Mouse (Mus musculus): ENCODE measurements around the gene Gm20716. TPM values are rescaled to one million over a fixed set of nuclear protein-coding genes. Genes with fewer than 3 reads are reported as not detected.
"Not testable (repeated sequence)": the region's sequence is repeated elsewhere in the genome, so short reads cannot be mapped to it uniquely, and the experiment has no call there.

Gm20716 gene
- polyA plus RNA-seq, 1 experiment from 2014 or later, result 26.7 TPM

- Histone ChIP-seq H3K27ac (ENCODE audit: low read depth, low read length) (no peak overlapping the region), H3K27me3 (replicated peaks; ENCODE audit: control insufficient read depth, insufficient read depth, low read length) (no peaks in the 10 kb centered on the region), H3K9me3 (replicated peaks; ENCODE audit: control insufficient read depth, low read length) (no peaks in the 10 kb centered on the region), H3K4me3 (ENCODE audit: low read depth, low read length) (no peak overlapping the region), H3K4me1 (ENCODE audit: control insufficient read depth, insufficient read depth, low read length) (peaks cover 7% of the 10 kb centered on the region; the same call in 1 of the 2 replicates), H3K9ac (ENCODE audit: low read length) (peak overlapping the region; percentile 50; the same call in 1 of the 2 replicates), H3K36me3 (ENCODE audit: control insufficient read depth, insufficient read depth, low read length) (no peaks in the 10 kb centered on the region), H3K4me2 (ENCODE audit: low read length) (peak overlapping the region; percentile 44)
- DNase-seq (ENCODE audit: low spot score) (no peak), ATAC-seq (peak; percentile 43)
- 4% methylated on average over 11 of the region's 11 CpGs for WGBS
These were observed 68.6 kb downstream of the Gm20716 start for GRCm38 (mm10) chr2:168161514-168161971.

DNA sequence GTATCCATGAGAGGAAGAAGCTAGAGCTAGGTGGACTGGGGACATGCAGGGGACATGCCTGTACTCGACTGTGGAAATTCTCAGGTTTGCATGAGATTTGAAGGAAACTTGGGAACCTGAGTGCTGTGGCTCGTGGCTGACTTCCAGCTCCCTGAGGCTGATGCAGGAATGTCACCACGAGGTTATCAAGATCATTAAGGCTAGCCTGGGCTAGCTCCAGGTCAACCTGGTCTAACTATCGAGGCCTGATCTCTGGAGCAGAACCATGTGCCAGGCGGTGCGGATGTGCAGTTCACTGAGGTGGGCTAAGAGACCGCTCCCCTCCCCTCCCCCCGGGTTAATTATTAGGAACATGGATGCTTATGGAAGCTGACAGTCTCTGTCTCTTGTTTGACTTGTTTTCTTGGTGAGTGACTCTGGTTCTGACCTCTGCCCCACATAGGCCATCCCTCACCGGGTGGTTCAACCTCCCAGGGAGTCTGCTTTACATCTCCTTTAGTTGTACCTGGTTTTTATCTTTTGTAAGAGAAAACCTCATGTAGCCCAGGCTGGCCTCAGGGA is 69.7 kb downstream of the Gm20716 start:
- WGBS, result 85% methylated on average over 9 of the region's 9 CpGs

GRCm38 (mm10) chr2:168158911-168159711 is 71.1 kb downstream of the Gm20716 start:
- H3K4me2 ChIP-seq (ENCODE audit: low read length), result peak overlapping the region; percentile 46
- H3K9me3 ChIP-seq (replicated peaks; ENCODE audit: control insufficient read depth, low read length), result no peaks in the 10 kb centered on the region
- H3K27ac ChIP-seq (ENCODE audit: low read depth, low read length), result peak overlapping the region; percentile 33; the same call in 1 of the 2 replicates
- ATAC-seq (no peak), DNase-seq (ENCODE audit: low spot score) (peak; percentile 55)
- WGBS, result 3% methylated on average over 23 of the region's 25 CpGs
- peak overlapping the region; percentile 8; the same call in 1 of the 2 replicates for H3K4me3 ChIP-seq (ENCODE audit: low read depth, low read length)
- H3K4me1 ChIP-seq (ENCODE audit: control insufficient read depth, insufficient read depth, low read length), result peaks cover 11% of the 10 kb centered on the region
- H3K9ac ChIP-seq (ENCODE audit: low read length), result peak overlapping the region; percentile 40; the same call in 1 of the 2 replicates
- H3K36me3 ChIP-seq (ENCODE audit: control insufficient read depth, insufficient read depth, low read length), result no peaks in the 10 kb centered on the region
- no peaks in the 10 kb centered on the region for H3K27me3 ChIP-seq (replicated peaks; ENCODE audit: control insufficient read depth, insufficient read depth, low read length)

More for the DNA sequence above, 69.7 kb downstream of the Gm20716 start:
- no peak overlapping the region for H3K4me2 ChIP-seq (ENCODE audit: low read length)
- no peak overlapping the region for H3K9ac ChIP-seq (ENCODE audit: low read length)
- no peak overlapping the region for H3K4me3 ChIP-seq (ENCODE audit: low read depth, low read length)
- no peak overlapping the region for H3K27ac ChIP-seq (ENCODE audit: low read depth, low read length)
- no peaks in the 10 kb centered on the region for H3K9me3 ChIP-seq (replicated peaks; ENCODE audit: control insufficient read depth, low read length)
- ATAC-seq (no peak), DNase-seq (ENCODE audit: low spot score) (no peak)
- H3K27me3 ChIP-seq (replicated peaks; ENCODE audit: control insufficient read depth, insufficient read depth, low read length), result no peaks in the 10 kb centered on the region
- H3K36me3 ChIP-seq (ENCODE audit: control insufficient read depth, insufficient read depth, low read length), result no peaks in the 10 kb centered on the region
- H3K4me1 ChIP-seq (ENCODE audit: control insufficient read depth, insufficient read depth, low read length), result peaks cover 7% of the 10 kb centered on the region; the same call in 1 of the 2 replicates

DNA sequence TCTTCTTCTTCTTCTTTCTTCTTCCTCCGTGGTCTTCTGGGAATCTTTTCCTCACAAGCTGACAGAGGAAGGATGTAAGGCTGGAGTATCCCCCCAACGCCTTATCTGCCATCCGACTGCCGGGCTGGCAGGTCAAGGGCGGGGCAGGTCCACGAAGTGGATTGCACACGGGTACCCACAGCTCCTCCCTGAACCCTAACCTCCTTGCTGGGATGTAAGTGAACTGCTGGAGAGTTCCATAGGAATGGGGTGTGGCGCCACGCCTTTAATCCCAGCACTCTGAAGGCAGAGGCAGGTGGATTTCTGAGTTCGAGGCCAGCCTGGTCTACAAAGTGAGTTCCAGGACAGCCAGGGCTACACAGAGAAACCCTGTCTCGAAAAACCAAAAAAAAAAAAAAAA is 72.2 kb downstream of the Gm20716 start:
- peaks cover 11% of the 10 kb centered on the region for H3K4me1 ChIP-seq (ENCODE audit: control insufficient read depth, insufficient read depth, low read length)
- H3K27me3 ChIP-seq (replicated peaks; ENCODE audit: control insufficient read depth, insufficient read depth, low read length); H3K4me2 ChIP-seq (ENCODE audit: low read length); H3K9me3 ChIP-seq (replicated peaks; ENCODE audit: control insufficient read depth, low read length); H3K4me3 ChIP-seq (ENCODE audit: low read depth, low read length); H3K27ac ChIP-seq (ENCODE audit: low read depth, low read length); H3K9ac ChIP-seq (ENCODE audit: low read length); ATAC-seq; H3K36me3 ChIP-seq (ENCODE audit: control insufficient read depth, insufficient read depth, low read length); DNase-seq (ENCODE audit: low spot score): not testable (repeated sequence)
- 71% methylated on average over 9 of the region's 11 CpGs for WGBS

- Histone ChIP-seq H3K36me3 (ENCODE audit: control insufficient read depth, insufficient read depth, low read length) (no peaks in the 10 kb centered on the region), H3K9ac (ENCODE audit: low read length) (no peak overlapping the region), H3K27ac (ENCODE audit: low read depth, low read length) (no peak overlapping the region), H3K4me3 (ENCODE audit: low read depth, low read length) (no peak overlapping the region), H3K4me2 (ENCODE audit: low read length) (no peak overlapping the region), H3K27me3 (replicated peaks; ENCODE audit: control insufficient read depth, insufficient read depth, low read length) (no peaks in the 10 kb centered on the region), H3K9me3 (replicated peaks; ENCODE audit: control insufficient read depth, low read length) (no peaks in the 10 kb centered on the region), H3K4me1 (ENCODE audit: control insufficient read depth, insufficient read depth, low read length) (peaks cover 8% of the 10 kb centered on the region)
- no peak for ATAC-seq
- 25% methylated on average over 14 of the region's 14 CpGs for WGBS
- DNase-seq (ENCODE audit: low spot score), result no peak
These were observed 73.8 kb downstream of the Gm20716 start for GRCm38 (mm10) chr2:168156361-168156760.

DNA sequence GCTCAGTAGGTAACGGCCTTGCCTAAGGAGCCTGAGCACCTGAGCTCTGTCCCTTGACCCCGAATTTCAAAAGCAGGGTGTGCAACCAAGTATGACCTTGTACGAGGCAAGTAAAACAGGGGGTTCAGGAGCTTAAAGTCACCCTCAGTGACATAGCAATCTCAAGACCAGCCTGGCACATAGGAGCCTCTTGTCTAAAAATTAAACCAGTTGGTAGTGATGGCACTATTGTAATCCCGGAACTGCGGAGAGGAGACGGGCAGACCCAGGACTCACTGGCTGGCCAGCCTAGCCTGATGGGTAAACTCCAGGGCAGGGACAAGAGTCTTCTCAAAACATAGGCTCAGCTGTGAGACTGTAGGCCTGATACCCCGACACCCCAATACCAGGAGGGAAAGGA is 74.5 kb downstream of the Gm20716 start:
- WGBS, result 90% methylated on average over 7 of the region's 7 CpGs
- Histone ChIP-seq H3K4me2 (ENCODE audit: low read length) (no peak overlapping the region), H3K27ac (ENCODE audit: low read depth, low read length) (no peak overlapping the region), H3K36me3 (ENCODE audit: control insufficient read depth, insufficient read depth, low read length) (no peaks in the 10 kb centered on the region), H3K9ac (ENCODE audit: low read length) (no peak overlapping the region), H3K4me3 (ENCODE audit: low read depth, low read length) (no peak overlapping the region), H3K27me3 (replicated peaks; ENCODE audit: control insufficient read depth, insufficient read depth, low read length) (no peaks in the 10 kb centered on the region), H3K4me1 (ENCODE audit: control insufficient read depth, insufficient read depth, low read length) (peaks cover 8% of the 10 kb centered on the region), H3K9me3 (replicated peaks; ENCODE audit: control insufficient read depth, low read length) (no peaks in the 10 kb centered on the region)
- ATAC-seq (no peak), DNase-seq (ENCODE audit: low spot score) (no peak)

DNA sequence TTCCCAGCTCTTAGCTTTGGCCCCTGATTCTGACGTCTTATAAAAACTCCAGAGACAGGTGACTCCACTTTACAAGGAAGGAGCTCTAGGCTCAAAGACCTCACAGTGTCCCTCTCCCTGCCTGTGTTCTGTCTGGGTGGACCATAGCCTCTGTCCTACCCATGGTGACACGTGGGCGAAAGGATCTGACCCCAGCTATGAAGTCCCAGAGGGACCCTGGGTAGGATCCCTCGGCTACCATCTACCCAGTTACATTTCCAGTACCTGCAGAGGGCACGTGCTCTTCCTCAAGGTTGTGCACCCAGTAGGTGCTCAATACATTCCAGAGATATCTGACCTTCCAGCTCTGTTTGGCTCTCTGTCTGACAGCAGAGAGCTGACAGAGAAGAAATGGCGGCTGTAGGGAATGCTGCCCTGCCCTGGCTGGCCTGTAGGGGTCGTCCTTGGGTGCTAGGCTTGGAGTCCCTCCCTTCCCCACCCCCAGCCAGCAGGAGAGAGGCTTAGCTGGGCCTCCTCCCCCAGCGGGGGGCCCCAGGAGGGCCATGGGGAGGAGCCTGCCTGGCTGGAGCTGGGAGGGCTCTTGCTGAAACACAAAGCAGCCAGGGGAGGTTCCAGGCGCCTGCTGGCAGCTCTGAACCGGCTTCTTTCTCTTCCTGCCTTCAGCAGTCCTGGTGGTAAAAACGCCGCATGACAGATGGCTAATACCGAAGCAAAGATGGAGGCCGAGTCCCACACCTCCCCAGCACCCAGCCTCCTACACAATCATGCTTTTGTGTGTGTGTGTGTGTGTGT is 75.9 kb downstream of the Gm20716 start:
- 21% methylated on average over 13 of the region's 14 CpGs for WGBS
- ATAC-seq, result peak; percentile 91
- H3K27me3 ChIP-seq (replicated peaks; ENCODE audit: control insufficient read depth, insufficient read depth, low read length), result no peaks in the 10 kb centered on the region

GRCm38 (mm10) chr2:168149241-168149640 is 80.9 kb downstream of the Gm20716 start:
- 89% methylated on average over 8 of the region's 8 CpGs for WGBS
- DNase-seq (ENCODE audit: low spot score), result no peak

More for the DNA sequence above, 75.9 kb downstream of the Gm20716 start:
- Histone ChIP-seq H3K4me3 (ENCODE audit: low read depth, low read length) (no peak overlapping the region), H3K27ac (ENCODE audit: low read depth, low read length) (peak overlapping the region; percentile 45; the same call in 1 of the 2 replicates), H3K36me3 (ENCODE audit: control insufficient read depth, insufficient read depth, low read length) (no peaks in the 10 kb centered on the region), H3K4me1 (ENCODE audit: control insufficient read depth, insufficient read depth, low read length) (peaks cover 8% of the 10 kb centered on the region), H3K4me2 (ENCODE audit: low read length) (no peak overlapping the region; the same call in 1 of the 2 replicates), H3K9me3 (replicated peaks; ENCODE audit: control insufficient read depth, low read length) (no peaks in the 10 kb centered on the region), H3K9ac (ENCODE audit: low read length) (peak overlapping the region; percentile 17; the same call in 1 of the 2 replicates)
- peak; percentile 95 for DNase-seq (ENCODE audit: low spot score)

More at GRCm38 (mm10) chr2:168149241-168149640, 80.9 kb downstream of the Gm20716 start:
- Histone ChIP-seq H3K4me2 (ENCODE audit: low read length) (no peak overlapping the region), H3K9ac (ENCODE audit: low read length) (no peak overlapping the region), H3K27ac (ENCODE audit: low read depth, low read length) (no peak overlapping the region), H3K9me3 (replicated peaks; ENCODE audit: control insufficient read depth, low read length) (no peaks in the 10 kb centered on the region), H3K4me1 (ENCODE audit: control insufficient read depth, insufficient read depth, low read length) (no peaks in the 10 kb centered on the region; the same call in 1 of the 2 replicates), H3K27me3 (replicated peaks; ENCODE audit: control insufficient read depth, insufficient read depth, low read length) (no peaks in the 10 kb centered on the region), H3K36me3 (ENCODE audit: control insufficient read depth, insufficient read depth, low read length) (no peaks in the 10 kb centered on the region), H3K4me3 (ENCODE audit: low read depth, low read length) (no peak overlapping the region)
- no peak for ATAC-seq
